Mouse (Mus musculus) ES-E14 (cell line): ENCODE measurements around the gene Glycam1.

Source experiments
- CHD2 ChIP-seq: IDR thresholded peaks from 2 replicates; pipeline ENCODE4 v1.6.1; 2014; ENCODE audit warnings: mild to moderate bottlenecking, low read depth, low read length, inconsistent platforms
- HCFC1 ChIP-seq: IDR thresholded peaks from 2 replicates; pipeline ENCODE4 v1.6.1; 2012; ENCODE audit warnings: low read length, inconsistent platforms, borderline replicate concordance; ENCODE audit not compliant: insufficient read depth

- TF ChIP-seq CHD2 (no peak), HCFC1 (no peak)
These were observed 27.7 kb downstream of the Glycam1 start for GRCm38 (mm10) chr15:103537011-103537821.
